Mouse (Mus musculus): ENCODE measurements around the gene Stk24. TPM values are rescaled to one million over a fixed set of nuclear protein-coding genes. Genes with fewer than 3 reads are reported as not detected.
A peak's percentile ranks its signal among the peaks of the same experiment; 100 is the strongest.

Stk24 gene
- polyA plus RNA-seq, 1 experiment, result 29.8 TPM

GRCm38 (mm10) chr14:121361319-121362114 is 18.3 kb downstream of the Stk24 start:
- TF ChIP-seq USF1 (IDR thresholded peaks at IDR 0.05; ENCODE audit: low read depth), result peak; percentile 5
- no peak for TF ChIP-seq MAX (IDR thresholded peaks at IDR 0.05)
- TF ChIP-seq CTCF (IDR thresholded peaks at IDR 0.05; ENCODE audit: control insufficient read depth, insufficient read depth, insufficient read length), result no peak
- no peak overlapping the region for H3K4me3 ChIP-seq (ENCODE audit: insufficient read depth, poor library complexity, severe bottlenecking)
- no peaks in the 10 kb centered on the region for H3K27me3 ChIP-seq (ENCODE audit: control insufficient read depth, insufficient read depth, insufficient read length)
- peaks cover 15% of the 10 kb centered on the region for H3K36me3 ChIP-seq (ENCODE audit: control insufficient read depth, insufficient read depth)
- peaks cover 95% of the 10 kb centered on the region for H3K79me3 ChIP-seq (ENCODE audit: low read depth)
- H3ac ChIP-seq (ENCODE audit: control insufficient read depth, insufficient read length, low read depth), result no peak overlapping the region
- peaks cover 100% of the 10 kb centered on the region for H3K79me2 ChIP-seq (ENCODE audit: control insufficient read depth, insufficient read depth)

- H3ac ChIP-seq (ENCODE audit: control insufficient read depth, insufficient read length, low read depth), result no peak overlapping the region
- peaks cover 93% of the 10 kb centered on the region for H3K79me3 ChIP-seq (ENCODE audit: low read depth)
- peaks cover 100% of the 10 kb centered on the region for H3K79me2 ChIP-seq (ENCODE audit: control insufficient read depth, insufficient read depth)
- no peak overlapping the region for H3K4me3 ChIP-seq (ENCODE audit: insufficient read depth, poor library complexity, severe bottlenecking)
- TF ChIP-seq CTCF (IDR thresholded peaks at IDR 0.05; ENCODE audit: control insufficient read depth, insufficient read depth, insufficient read length) (no peak), USF1 (IDR thresholded peaks at IDR 0.05; ENCODE audit: low read depth) (no peak), FOSL1 (IDR thresholded peaks at IDR 0.05; ENCODE audit: insufficient read depth, low read length, poor library complexity, severe bottlenecking) (no peak), MYOD1 (IDR thresholded peaks at IDR 0.05; ENCODE audit: control insufficient read depth, insufficient read length, low read depth) (no peak), MAX (IDR thresholded peaks at IDR 0.05) (no peak), MYOG (IDR thresholded peaks at IDR 0.05; ENCODE audit: control insufficient read depth, extremely low read depth, insufficient read length) (no peak), CEBPB (IDR thresholded peaks at IDR 0.05; ENCODE audit: low read depth) (no peak)
- no peaks in the 10 kb centered on the region for H3K27me3 ChIP-seq (ENCODE audit: control insufficient read depth, insufficient read depth, insufficient read length)
- peaks cover 15% of the 10 kb centered on the region for H3K36me3 ChIP-seq (ENCODE audit: control insufficient read depth, insufficient read depth)
These were observed 20.0 kb downstream of the Stk24 start for GRCm38 (mm10) chr14:121359850-121360249.

GRCm38 (mm10) chr14:121359015-121359414 is 20.8 kb downstream of the Stk24 start:
- H3K79me2 ChIP-seq (ENCODE audit: control insufficient read depth, insufficient read depth), result peaks cover 100% of the 10 kb centered on the region
- H3K4me3 ChIP-seq (ENCODE audit: insufficient read depth, poor library complexity, severe bottlenecking), result no peak overlapping the region
- TF ChIP-seq CEBPB (IDR thresholded peaks at IDR 0.05; ENCODE audit: low read depth) (no peak), USF1 (IDR thresholded peaks at IDR 0.05; ENCODE audit: low read depth) (no peak), FOSL1 (IDR thresholded peaks at IDR 0.05; ENCODE audit: insufficient read depth, low read length, poor library complexity, severe bottlenecking) (no peak), CTCF (IDR thresholded peaks at IDR 0.05; ENCODE audit: control insufficient read depth, insufficient read depth, insufficient read length) (no peak), MAX (IDR thresholded peaks at IDR 0.05) (no peak), MYOG (IDR thresholded peaks at IDR 0.05; ENCODE audit: control insufficient read depth, extremely low read depth, insufficient read length) (no peak)
- no peak overlapping the region for H3ac ChIP-seq (ENCODE audit: control insufficient read depth, insufficient read length, low read depth)
- H3K79me3 ChIP-seq (ENCODE audit: low read depth), result peaks cover 92% of the 10 kb centered on the region
- H3K27me3 ChIP-seq (ENCODE audit: control insufficient read depth, insufficient read depth, insufficient read length), result no peaks in the 10 kb centered on the region
- peaks cover 15% of the 10 kb centered on the region for H3K36me3 ChIP-seq (ENCODE audit: control insufficient read depth, insufficient read depth)

DNA sequence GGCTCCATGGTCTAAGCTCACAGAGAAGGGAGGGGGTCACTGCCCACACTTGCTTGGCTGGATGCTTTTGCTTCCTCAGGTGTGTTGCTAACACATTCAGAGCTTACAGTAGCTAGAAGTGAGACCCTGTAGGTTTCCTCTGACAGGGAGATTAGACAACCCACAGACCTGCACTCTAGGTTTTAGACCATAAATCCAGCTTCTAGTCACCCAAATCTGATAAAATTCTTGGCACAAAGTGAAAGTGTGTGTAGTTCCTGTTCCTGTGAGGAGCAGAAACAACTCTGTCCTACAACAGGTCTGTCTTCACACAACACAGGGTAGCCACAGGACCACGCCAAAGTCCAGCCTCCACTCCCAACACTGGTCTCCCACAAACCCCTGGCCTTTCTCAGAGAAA is 21.5 kb downstream of the Stk24 start:
- TF ChIP-seq CEBPB (IDR thresholded peaks at IDR 0.05; ENCODE audit: low read depth) (no peak), FOSL1 (IDR thresholded peaks at IDR 0.05; ENCODE audit: insufficient read depth, low read length, poor library complexity, severe bottlenecking) (no peak), USF1 (IDR thresholded peaks at IDR 0.05; ENCODE audit: low read depth) (no peak), MYOG (IDR thresholded peaks at IDR 0.05; ENCODE audit: control insufficient read depth, extremely low read depth, insufficient read length) (no peak), CTCF (IDR thresholded peaks at IDR 0.05; ENCODE audit: control insufficient read depth, insufficient read depth, insufficient read length) (no peak), MAX (IDR thresholded peaks at IDR 0.05) (no peak), MYOD1 (IDR thresholded peaks at IDR 0.05; ENCODE audit: control insufficient read depth, insufficient read length, low read depth) (no peak)
- Histone ChIP-seq H3K27me3 (ENCODE audit: control insufficient read depth, insufficient read depth, insufficient read length) (no peaks in the 10 kb centered on the region), H3K79me2 (ENCODE audit: control insufficient read depth, insufficient read depth) (peaks cover 100% of the 10 kb centered on the region), H3K79me3 (ENCODE audit: low read depth) (peaks cover 92% of the 10 kb centered on the region), H3K4me3 (ENCODE audit: insufficient read depth, poor library complexity, severe bottlenecking) (no peak overlapping the region), H3ac (ENCODE audit: control insufficient read depth, insufficient read length, low read depth) (no peak overlapping the region), H3K36me3 (ENCODE audit: control insufficient read depth, insufficient read depth) (peaks cover 20% of the 10 kb centered on the region)

- peaks cover 98% of the 10 kb centered on the region for H3K79me3 ChIP-seq (ENCODE audit: low read depth)
- H3ac ChIP-seq (ENCODE audit: control insufficient read depth, insufficient read length, low read depth), result no peak overlapping the region
- no peak for TF ChIP-seq CEBPB (IDR thresholded peaks at IDR 0.05; ENCODE audit: low read depth)
- no peak for TF ChIP-seq CTCF (IDR thresholded peaks at IDR 0.05; ENCODE audit: control insufficient read depth, insufficient read depth, insufficient read length)
- no peak for TF ChIP-seq MAX (IDR thresholded peaks at IDR 0.05)
- no peak for TF ChIP-seq USF1 (IDR thresholded peaks at IDR 0.05; ENCODE audit: low read depth)
- TF ChIP-seq MYOD1 (IDR thresholded peaks at IDR 0.05; ENCODE audit: control insufficient read depth, insufficient read length, low read depth), result no peak
- TF ChIP-seq MYOG (IDR thresholded peaks at IDR 0.05; ENCODE audit: control insufficient read depth, extremely low read depth, insufficient read length), result no peak
- TF ChIP-seq FOSL1 (IDR thresholded peaks at IDR 0.05; ENCODE audit: insufficient read depth, low read length, poor library complexity, severe bottlenecking), result no peak
- H3K27me3 ChIP-seq (ENCODE audit: control insufficient read depth, insufficient read depth, insufficient read length), result no peaks in the 10 kb centered on the region
- no peak overlapping the region for H3K4me3 ChIP-seq (ENCODE audit: insufficient read depth, poor library complexity, severe bottlenecking)
- peaks cover 26% of the 10 kb centered on the region for H3K36me3 ChIP-seq (ENCODE audit: control insufficient read depth, insufficient read depth)
- peaks cover 100% of the 10 kb centered on the region for H3K79me2 ChIP-seq (ENCODE audit: control insufficient read depth, insufficient read depth)
These were observed 23.4 kb downstream of the Stk24 start for GRCm38 (mm10) chr14:121356336-121356862.

Data from C2C12 (cell line).